Mouse (Mus musculus) gastrocnemius, postnatal 4 days (tissue): ENCODE results near the gene Chst8. TPM values are rescaled to one million over a fixed set of nuclear protein-coding genes. Genes with fewer than 3 reads are reported as not detected.

Experiments
- DNase-seq, 2 experiments: peaks; one replicate each; pipeline ENCODE4 v3.0.0; 2021 to 2022; ENCODE audit warnings: low spot score in 2 of 2, mixed read lengths in 2 of 2
- total RNA-seq, 2 experiments: library from RNA; stranded (reverse); gene quantifications; 2 replicates each; pipeline ENCODE4 v1.2.3; 2021

Gene Chst8
- total RNA-seq, 2 experiments from 2014 or later: 0.83 to 1.3 TPM

- DNase-seq: no peak
These were observed 172.7 kb downstream of the Chst8 start for GRCm38 (mm10) chr7:34639798-34640197.

- no peak for DNase-seq
These were observed 175.8 kb downstream of the Chst8 start for GRCm38 (mm10) chr7:34636661-34637060.

GRCm38 (mm10) chr7:34632966-34633742, 179.4 kb downstream of the Chst8 start:
- no peak for DNase-seq

GRCm38 (mm10) chr7:34630211-34631085, 182.1 kb downstream of the Chst8 start:
- peak; percentile 49 to 61 for DNase-seq

GRCm38 (mm10) chr7:34629702-34630210, 182.8 kb downstream of the Chst8 start:
- DNase-seq: no peak

Other genes with a start within 250 kb of the Chst8 start
- gene Kctd15, start 156.0 kb downstream of the Chst8 start, total RNA-seq: 10 to 100 TPM; 26.1 to 26.4 TPM
- gene Pepd, start 99.7 kb upstream of the Chst8 start, total RNA-seq: 10 to 100 TPM; 33.0 to 39.9 TPM
- 10 to 100 TPM; 23.0 to 24.8 TPM for gene Cebpg, start 243.9 kb upstream of the Chst8 start, total RNA-seq